Mouse (Mus musculus): ENCODE measurements around the gene Tnrc6b.
"Not testable (repeated sequence)": the region's sequence is repeated elsewhere in the genome, so short reads cannot be mapped to it uniquely, and the experiment has no call there.

The Tnrc6b gene

DNA sequence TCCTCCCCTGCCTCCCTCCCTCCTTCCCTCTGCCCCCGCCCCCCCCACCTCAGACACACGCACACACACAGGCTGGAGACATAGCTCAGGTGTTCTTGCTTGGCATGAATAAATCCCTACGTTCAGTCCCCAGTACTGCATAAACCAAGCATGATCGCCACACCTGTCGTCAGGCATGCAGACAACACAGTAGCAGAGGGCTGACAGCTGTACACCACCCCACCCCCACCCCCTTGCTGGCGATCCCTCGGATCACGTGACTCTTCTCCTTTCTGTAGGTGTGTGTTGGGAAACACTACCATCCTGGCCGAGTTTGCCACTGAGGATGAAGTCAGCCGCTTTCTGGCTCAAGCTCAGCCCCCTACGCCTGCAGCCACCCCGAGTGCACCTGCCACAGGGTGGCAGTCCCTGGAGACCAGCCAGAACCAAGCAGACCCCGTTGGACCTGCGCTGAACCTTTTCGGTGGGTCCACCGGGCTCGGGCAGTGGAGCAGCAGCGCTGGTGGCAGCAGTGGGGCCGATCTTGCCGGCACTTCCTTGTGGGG lies 217.8 kb downstream of the Tnrc6b start:
- DNase-seq, result no peak

DNA sequence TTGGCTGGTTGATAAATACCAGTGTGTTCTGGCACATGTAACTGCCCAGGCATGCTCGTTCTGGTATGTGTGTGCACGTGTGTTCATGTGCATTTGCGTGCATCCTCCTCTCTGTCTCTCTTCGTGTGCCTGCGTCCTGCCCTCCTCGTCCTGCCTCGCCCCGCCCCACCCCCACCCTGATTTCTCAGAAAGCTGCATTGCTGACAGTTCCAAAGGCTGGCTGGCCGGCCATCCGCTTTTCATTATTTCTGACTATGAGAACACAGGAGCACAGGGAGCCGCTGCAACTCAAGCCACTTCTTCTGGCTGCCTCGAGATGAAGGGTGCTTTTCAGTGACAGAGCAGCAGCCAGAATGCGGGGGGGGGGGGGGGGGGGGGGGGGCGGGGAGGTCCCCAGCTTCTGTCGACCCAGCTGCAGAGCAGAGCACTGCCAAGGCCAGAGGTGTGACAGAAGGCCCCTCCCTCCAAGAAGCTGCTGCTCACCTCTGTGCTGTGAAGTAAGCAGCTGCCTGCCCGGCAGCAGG lies 219.0 kb downstream of the Tnrc6b start:
- DNase-seq, result no peak

DNA sequence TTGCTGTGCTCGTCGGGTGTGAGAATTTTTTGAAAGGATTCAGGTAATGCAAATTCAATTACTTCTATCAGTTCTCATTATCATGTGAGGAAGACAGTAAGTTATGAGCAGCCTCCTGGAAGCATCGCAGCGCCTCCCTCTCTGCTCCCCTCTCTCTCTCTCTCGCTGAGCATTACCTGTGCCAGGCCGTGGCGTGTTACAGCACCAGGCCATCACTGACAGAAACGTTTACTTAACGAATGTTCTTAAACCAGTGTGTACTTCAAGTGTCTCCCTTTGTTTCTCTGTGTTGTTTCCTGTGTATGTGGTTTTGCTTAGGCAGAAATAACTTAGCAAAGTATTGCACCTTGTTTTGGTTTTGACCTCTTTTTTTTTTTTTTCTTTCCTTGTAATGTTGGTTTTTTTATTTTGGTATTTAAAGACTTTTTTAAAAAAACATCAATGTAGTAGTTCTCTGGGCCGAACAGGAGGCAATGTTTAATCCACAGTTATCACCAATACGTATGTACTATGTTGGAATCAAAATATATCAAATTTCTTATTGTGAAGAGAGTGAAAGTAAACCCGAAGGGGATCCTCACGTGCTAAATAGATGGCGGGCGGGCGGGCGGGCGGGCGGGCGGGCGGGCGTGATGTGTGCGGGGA lies 219.7 kb downstream of the Tnrc6b start:
- not testable (repeated sequence) for DNase-seq

GRCm38 (mm10) chr15:80931345-80931960 lies 220.3 kb downstream of the Tnrc6b start:
- no peak for DNase-seq

GRCm38 (mm10) chr15:80934841-80935240 lies 223.7 kb downstream of the Tnrc6b start:
- no peak for DNase-seq

DNA sequence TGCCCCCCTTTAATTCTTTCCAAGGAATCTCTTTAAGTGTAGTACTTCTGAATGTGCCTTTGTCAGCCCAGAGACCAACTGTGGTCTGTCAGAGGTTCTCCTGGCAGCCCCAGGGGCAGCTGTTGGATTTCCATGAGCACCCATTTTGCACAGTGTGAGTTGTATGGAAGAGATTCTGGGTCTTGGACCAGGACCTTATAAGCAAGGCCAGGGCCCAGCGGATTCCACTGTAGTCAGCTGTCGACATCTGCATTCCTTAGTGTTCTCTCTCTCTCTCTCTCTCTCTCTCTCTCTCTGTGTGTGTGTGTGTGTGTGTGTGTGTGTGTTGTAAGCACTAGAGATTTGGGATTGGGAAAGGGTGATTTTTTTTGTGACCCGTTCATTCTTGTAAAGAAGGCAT lies 225.6 kb downstream of the Tnrc6b start:
- DNase-seq, result no peak

GRCm38 (mm10) chr15:80938615-80939014 lies 227.5 kb downstream of the Tnrc6b start:
- no peak for DNase-seq

GRCm38 (mm10) chr15:80939401-80939800 lies 228.3 kb downstream of the Tnrc6b start:
- no peak for DNase-seq

DNA sequence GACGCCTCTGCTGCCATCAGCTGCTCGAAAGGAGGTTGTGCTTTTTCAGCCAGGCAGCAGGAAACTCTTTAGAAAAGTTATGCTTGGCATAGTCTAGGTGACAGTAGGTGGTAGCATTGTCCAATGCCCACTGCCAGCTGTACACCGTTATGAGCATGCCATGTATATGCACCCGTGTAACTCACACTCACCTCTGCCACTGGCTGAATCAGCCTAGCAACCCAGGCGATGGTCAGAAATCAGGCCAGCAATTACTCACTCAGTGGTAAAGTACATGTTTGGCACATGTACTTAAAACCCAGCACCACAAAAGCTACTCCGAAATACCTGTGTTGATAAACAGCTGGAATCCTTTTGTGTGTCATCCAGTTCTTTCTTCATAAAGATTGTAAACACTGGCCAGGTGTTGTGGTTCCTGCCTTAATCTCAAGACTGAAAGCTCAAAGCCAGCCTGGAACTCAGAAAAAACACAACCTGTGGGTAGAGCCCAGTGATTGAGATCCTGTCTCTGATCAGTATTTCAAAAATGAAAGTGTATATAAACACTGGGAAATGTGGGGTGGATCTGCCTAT lies 230.4 kb downstream of the Tnrc6b start:
- no peak for DNase-seq

DNA sequence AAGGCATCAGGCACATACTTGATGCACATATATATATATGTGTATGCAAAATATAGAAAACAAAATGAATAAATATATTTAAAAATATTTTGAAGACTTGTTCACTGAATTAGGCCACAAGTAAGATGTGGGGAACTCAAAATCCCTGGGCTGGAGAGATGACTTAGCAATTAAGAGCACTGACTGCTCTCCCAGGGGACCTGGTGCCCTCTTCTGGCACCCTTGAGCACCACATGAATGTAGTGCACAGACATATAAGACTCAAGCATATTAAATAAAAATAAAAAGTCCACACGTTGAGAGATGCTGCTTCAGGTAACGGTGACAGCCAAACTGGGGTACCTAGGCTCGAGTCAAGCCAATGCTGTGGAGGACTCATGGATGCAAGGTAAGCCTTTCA lies 234.7 kb downstream of the Tnrc6b start:
- DNase-seq, result peak; percentile 29

GRCm38 (mm10) chr15:80948145-80949135 lies 237.3 kb downstream of the Tnrc6b start, which contains the start of gene Adsl:
Gene Adsl, plus strand, starts transcription at chr15:80948490.
- DNase-seq, result peak; percentile 86

DNA sequence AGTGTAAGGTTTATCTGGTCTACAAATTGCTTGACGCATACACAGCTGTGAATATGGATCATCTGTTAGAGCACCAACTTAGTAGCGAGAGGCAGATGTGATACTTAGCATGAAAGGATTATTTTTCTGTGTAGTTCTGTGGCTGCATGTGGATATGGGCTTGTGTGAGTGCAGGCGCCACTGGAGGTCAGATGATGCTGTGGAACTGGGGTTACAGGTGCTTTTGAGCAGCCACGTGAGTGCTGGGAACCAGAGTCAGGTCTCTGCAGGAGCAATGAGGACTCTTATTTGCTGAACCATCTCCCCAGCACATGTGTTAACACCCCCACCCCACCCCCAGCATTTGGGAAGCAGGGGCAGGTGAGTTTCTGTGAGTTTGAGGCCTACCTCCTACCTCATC lies 238.3 kb downstream of the Tnrc6b start:
- DNase-seq, result no peak

DNA sequence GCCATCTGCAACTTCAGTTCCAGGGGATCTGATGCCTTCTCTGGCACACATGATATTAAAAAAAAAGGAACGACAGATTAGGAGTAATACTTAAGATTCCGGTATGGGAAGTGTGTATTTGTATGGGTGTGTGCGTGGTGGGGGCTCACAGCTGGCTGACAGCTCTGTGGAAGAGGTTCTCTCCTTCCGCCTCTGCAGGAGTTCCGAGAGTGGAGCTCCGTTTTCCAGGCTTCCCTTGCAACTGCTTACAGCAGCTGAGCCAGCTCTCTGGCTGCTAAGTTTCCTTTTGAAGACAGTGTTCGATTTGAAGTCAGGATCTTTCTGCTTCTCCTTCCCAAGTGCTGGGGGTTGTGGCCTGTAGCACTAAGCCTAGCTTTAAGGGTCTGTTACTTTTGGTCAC lies 238.9 kb downstream of the Tnrc6b start:
- DNase-seq, result no peak

- no peak for DNase-seq
Observed at GRCm38 (mm10) chr15:80953971-80954370, 242.9 kb downstream of the Tnrc6b start.

GRCm38 (mm10) chr15:80954861-80955260 lies 243.7 kb downstream of the Tnrc6b start:
- no peak for DNase-seq

DNA sequence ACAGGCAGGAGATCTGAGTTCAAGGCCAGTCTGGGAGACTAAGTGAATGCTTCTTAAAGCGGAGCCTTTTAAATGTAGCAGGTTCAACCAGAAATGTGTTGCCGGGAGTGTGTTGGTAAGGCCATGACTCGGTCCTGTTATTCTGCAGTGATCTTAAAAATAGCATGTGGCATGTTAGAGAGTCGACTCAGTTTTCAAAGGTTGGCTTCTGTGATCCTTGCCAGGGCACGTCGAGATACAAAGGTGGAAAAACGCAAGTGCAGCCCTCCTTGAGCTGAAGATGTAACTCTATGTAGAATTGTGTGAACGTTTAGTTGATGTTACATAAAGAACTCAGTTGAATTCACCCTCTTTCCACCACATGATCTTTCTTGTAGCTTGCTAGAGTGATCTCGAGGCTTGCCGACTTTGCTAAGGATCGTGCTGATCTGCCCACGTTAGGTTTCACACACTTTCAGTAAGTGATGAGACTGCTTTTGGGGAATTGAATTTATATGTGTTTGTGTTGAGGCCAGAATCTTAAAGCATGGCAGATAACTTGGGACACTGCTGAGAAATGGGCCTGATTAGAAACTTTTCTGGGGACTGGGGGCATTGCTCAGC lies 244.8 kb downstream of the Tnrc6b start:
- no peak for DNase-seq

GRCm38 (mm10) chr15:80969371-80969770 lies 258.3 kb downstream of the Tnrc6b start:
- DNase-seq, result no peak

DNA sequence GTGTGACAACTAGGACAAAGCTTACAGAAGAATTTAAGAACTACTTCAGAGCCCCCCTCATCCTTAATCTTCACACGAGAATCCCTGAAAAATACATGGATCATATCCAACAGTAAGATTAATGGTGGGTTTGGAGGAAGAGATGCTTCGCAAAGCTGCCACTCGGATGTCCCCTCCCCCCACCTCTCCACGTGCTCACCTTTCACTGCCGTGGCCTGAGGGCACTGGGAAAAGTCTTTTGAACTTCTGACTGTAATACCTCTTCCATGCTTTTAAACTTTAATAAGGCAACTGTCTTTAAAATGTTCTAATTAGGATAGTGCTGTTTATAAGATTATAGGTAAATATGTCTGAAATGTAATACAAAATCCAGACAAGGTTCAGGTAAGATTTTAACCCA lies 263.2 kb downstream of the Tnrc6b start:
- DNase-seq, result no peak

GRCm38 (mm10) chr15:80975666-80976065 lies 264.6 kb downstream of the Tnrc6b start:
- no peak for DNase-seq

DNA sequence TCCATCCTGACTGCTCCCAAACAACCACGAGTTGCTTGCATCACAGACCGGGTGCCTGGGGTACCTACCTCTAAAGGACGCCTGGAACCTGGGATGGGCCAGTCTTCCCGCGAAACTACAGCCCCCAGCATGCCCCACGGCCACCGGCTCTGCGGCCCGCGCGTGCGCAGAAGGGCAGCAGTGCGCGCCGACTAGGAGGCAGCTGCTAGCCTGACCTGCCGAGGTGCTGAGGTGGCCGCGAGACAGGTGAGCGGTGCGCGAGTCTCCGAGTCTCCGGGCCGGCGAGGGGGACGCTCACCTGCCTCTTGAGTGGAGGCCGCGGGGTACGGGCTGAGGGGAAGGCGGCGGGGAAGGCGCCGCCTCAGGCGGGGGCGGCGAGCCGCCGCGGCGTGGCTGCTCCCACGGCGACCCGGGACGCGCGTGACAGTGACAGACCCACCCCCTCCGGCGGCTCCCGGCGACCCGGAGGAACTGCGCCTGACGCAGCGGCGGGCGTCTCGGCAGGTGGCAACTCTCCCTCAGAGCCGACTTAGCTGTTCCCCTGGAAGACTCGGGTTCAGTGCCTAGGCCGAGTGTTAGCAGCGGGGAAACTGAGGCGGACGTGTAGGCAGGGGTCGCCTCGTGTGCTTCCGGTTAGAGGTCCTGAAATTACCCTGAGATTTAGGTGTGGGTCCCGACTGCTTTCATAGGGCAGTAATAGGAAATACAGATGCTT lies 266.7 kb downstream of the Tnrc6b start, which contains the start of gene Sgsm3:
Gene Sgsm3, plus strand, starts transcription at position 146 of the 715 bp plus-strand sequence.
- DNase-seq, result peak; percentile 90

DNA sequence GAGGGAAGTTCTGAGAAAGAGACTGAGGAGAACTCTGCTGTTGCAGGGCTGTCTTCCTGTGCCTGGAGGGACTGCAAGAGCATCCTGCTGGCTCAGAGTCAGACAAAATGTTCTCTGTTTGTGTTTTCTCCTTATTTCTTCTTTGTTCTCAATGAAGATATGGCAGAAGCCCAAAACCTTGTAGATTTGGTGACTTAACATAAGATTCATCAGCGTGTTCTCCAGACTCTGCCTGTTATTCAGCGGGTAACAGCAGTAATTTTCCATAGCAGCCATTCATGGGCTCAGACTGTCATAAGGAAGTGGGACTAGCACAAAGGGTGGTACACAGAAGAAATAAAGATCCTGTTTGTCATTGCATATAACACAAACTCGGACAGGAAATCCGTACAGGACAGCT lies 268.5 kb downstream of the Tnrc6b start:
- DNase-seq, result no peak

Data from cerebellum, adult 9-10 months (tissue).